Mouse (Mus musculus) neural tube, embryonic 11.5 days (tissue): ENCODE data around the gene Cers5. TPM values are rescaled to one million over a fixed set of nuclear protein-coding genes. Genes with fewer than 3 reads are reported as not detected.

ENCODE experiments used
- ATAC-seq: fragments of 200-750 bp; cut with Nextera tagmentation; 2 replicates; pipeline ENCODE4 v1.8.0; 2017; ENCODE audit warnings: moderate number of reproducible peaks, mild to moderate bottlenecking, moderate TSS enrichment, moderate library complexity; ENCODE audit not compliant: insufficient read depth, low FRiP score, low TSS enrichment
- DNase-seq: peaks from one replicate; pipeline ENCODE4 v3.0.0-alpha.2; 2015; ENCODE audit warnings: low spot score
- H3K27ac ChIP-seq: fragments of 300-500 bp; sonication (generic); 2 replicates; pipeline ENCODE4 v1.5.1; 2014; ENCODE audit warnings: low read depth, mild to moderate bottlenecking, low read length
- H3K27me3 ChIP-seq: fragments of 300-500 bp; sonication (generic); 2 replicates; pipeline ENCODE4 v1.6.1; 2014; ENCODE audit warnings: mild to moderate bottlenecking, low read length, mixed read lengths; ENCODE audit not compliant: control insufficient read depth, insufficient read depth
- H3K36me3 ChIP-seq: fragments of 300-500 bp; sonication (generic); 2 replicates; pipeline ENCODE4 v1.6.1; 2014; ENCODE audit warnings: mild to moderate bottlenecking, low read length, moderate library complexity, mixed read lengths; ENCODE audit not compliant: control insufficient read depth, insufficient read depth
- H3K4me1 ChIP-seq: fragments of 300-500 bp; sonication (generic); 2 replicates; pipeline ENCODE4 v1.6.1; 2014; ENCODE audit warnings: low read length, mixed read lengths; ENCODE audit not compliant: control insufficient read depth, insufficient read depth
- H3K4me2 ChIP-seq: fragments of 300-500 bp; sonication (generic); 2 replicates; pipeline ENCODE4 v1.6.1; 2014; ENCODE audit warnings: low read depth, mild to moderate bottlenecking, moderate library complexity
- H3K4me3 ChIP-seq: fragments of 300-500 bp; sonication (generic); 2 replicates; pipeline ENCODE4 v1.5.1; 2014; ENCODE audit warnings: low read depth, low read length
- H3K9ac ChIP-seq: fragments of 300-500 bp; sonication (generic); 2 replicates; pipeline ENCODE4 v1.6.1; 2014; ENCODE audit warnings: mild to moderate bottlenecking, low read length
- H3K9me3 ChIP-seq: fragments of 300-500 bp; sonication (generic); 2 replicates; pipeline ENCODE4 v1.6.1; 2016; ENCODE audit warnings: low read length; ENCODE audit not compliant: control insufficient read depth
- WGBS: fragments of 180-500 bp; shearing (Covaris S2); extraction: QIAGEN DNeasy Blood & Tissue Kit; methylation state at CpG from one replicate; pipeline ENCODE4 v1.1.7; 2014; 5-methylcytosine and 5-hydroxymethylcytosine counted together
- polyA plus RNA-seq: library from polyadenylated mRNA; unstranded; fragments of >200 nt; fragmentation: Nextera tagmentation; extraction: Ambion mirVana; gene quantifications from 2 replicates; pipeline ENCODE4 v1.2.1, GENCODE M21; 2014

Gene Cers5
- polyA plus RNA-seq, 1 experiment from 2014 or later, result 69.7 TPM

DNA sequence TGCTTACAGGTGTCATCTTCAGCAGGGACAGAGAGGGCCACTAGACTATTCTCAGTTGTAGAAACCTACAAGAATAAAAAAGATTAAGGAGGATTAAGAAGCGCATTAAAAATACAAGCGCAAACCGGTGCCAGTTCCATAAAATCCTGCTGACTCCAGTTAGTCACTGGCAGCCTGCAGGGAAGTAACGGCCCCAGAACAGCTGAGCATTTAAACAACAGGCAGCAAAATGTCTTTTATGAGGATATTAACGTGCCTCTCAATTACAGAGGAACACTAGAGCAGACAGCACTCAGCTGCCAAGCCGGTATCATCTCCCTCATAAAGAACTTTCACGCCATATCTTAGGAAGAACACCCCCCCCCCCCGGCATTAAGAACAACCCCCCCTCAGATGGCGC, 24.1 kb upstream of the Cers5 start:
- no peak for DNase-seq
- Histone ChIP-seq H3K4me1 (no peaks in the 10 kb centered on the region), H3K27ac (no peak overlapping the region), H3K27me3 (no peaks in the 10 kb centered on the region), H3K9me3 (no peaks in the 10 kb centered on the region), H3K9ac (no peak overlapping the region), H3K4me2 (no peak overlapping the region), H3K36me3 (peaks cover 5% of the 10 kb centered on the region; the same call in 1 of the 2 replicates), H3K4me3 (no peak overlapping the region)
- no peak for ATAC-seq
- WGBS, result 70% methylated on average over 9 of the region's 9 CpGs

- no peaks in the 10 kb centered on the region for H3K9me3 ChIP-seq
- no peak overlapping the region for H3K9ac ChIP-seq
- no peak overlapping the region for H3K4me2 ChIP-seq
- H3K4me1 ChIP-seq, result no peaks in the 10 kb centered on the region
- no peaks in the 10 kb centered on the region for H3K27me3 ChIP-seq
- DNase-seq (no peak), ATAC-seq (no peak)
- H3K36me3 ChIP-seq, result peaks cover 5% of the 10 kb centered on the region; the same call in 1 of the 2 replicates
- H3K27ac ChIP-seq, result no peak overlapping the region
- 92% methylated on average over 3 of the region's 3 CpGs for WGBS
- no peak overlapping the region for H3K4me3 ChIP-seq
Observed at GRCm38 (mm10) chr15:99796066-99796465, 23.4 kb upstream of the Cers5 start.

GRCm38 (mm10) chr15:99792221-99792815, 19.6 kb upstream of the Cers5 start:
- 94% methylated on average over 16 of the region's 16 CpGs for WGBS
- H3K4me3 ChIP-seq, result no peak overlapping the region
- DNase-seq, result no peak
- peaks cover 5% of the 10 kb centered on the region; the same call in 1 of the 2 replicates for H3K36me3 ChIP-seq
- no peaks in the 10 kb centered on the region for H3K9me3 ChIP-seq
- ATAC-seq, result no peak
- no peak overlapping the region for H3K4me2 ChIP-seq
- no peak overlapping the region for H3K27ac ChIP-seq
- no peaks in the 10 kb centered on the region for H3K4me1 ChIP-seq
- H3K9ac ChIP-seq, result no peak overlapping the region
- H3K27me3 ChIP-seq, result no peaks in the 10 kb centered on the region

DNA sequence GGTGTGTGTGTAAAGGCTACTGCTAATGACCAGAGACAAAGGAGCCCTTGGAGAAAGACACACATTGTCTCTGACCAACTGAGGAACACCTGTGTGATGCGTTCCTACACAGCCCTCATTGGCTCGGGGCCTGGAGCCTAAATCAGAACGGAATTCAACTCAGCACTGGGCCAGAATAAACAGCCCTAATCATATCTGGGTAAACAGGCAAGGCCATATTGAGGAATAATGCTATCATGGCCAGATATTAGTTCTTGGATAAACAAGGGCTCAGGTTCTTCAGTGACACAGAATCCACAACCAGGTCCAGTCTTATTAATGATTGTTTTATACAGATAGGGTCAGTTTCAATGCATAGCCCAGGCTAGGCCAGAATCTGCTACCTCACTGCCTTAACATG, 18.3 kb upstream of the Cers5 start:
- Histone ChIP-seq H3K27ac (no peak overlapping the region), H3K4me1 (no peaks in the 10 kb centered on the region), H3K9me3 (no peaks in the 10 kb centered on the region), H3K4me2 (no peak overlapping the region), H3K27me3 (no peaks in the 10 kb centered on the region), H3K36me3 (peaks cover 5% of the 10 kb centered on the region; the same call in 1 of the 2 replicates), H3K4me3 (no peak overlapping the region), H3K9ac (no peak overlapping the region)
- WGBS, result 90% methylated on average over 3 of the region's 3 CpGs
- ATAC-seq (no peak), DNase-seq (no peak)

GRCm38 (mm10) chr15:99790464-99790863, 17.8 kb upstream of the Cers5 start:
- Histone ChIP-seq H3K27me3 (no peaks in the 10 kb centered on the region), H3K36me3 (peaks cover 5% of the 10 kb centered on the region; the same call in 1 of the 2 replicates), H3K4me2 (no peak overlapping the region), H3K27ac (no peak overlapping the region), H3K4me3 (no peak overlapping the region), H3K9ac (no peak overlapping the region), H3K9me3 (no peaks in the 10 kb centered on the region), H3K4me1 (no peaks in the 10 kb centered on the region)
- DNase-seq (no peak), ATAC-seq (no peak)
- WGBS, result 95% methylated on average over 6 of the region's 6 CpGs

DNA sequence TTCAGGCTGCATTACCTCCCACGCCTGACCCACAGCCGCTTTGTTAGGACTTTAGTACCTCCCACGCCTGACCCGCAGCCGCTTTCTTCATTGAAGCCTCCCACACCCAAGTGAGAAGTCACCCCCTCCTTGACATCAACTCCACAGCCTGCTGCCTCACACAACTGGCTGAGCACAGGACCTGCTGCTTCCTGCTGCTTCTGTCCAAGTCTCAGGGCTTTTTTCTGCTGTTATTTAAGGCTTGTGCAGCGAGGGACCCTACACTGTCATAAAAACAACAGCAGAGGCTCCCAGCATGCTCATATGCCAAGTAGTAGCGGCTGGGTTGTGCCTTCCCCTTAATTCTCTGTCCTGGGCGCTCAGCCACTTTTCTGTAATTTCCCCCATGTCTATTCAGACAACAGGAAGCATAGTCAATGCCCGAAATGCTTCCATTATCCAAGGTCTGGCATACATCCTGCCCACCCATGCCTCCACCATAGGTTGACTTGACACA, 15.0 kb upstream of the Cers5 start:
- Histone ChIP-seq H3K9me3 (no peaks in the 10 kb centered on the region), H3K9ac (no peak overlapping the region), H3K4me1 (no peaks in the 10 kb centered on the region), H3K4me2 (no peak overlapping the region), H3K27me3 (no peaks in the 10 kb centered on the region), H3K27ac (no peak overlapping the region), H3K4me3 (no peak overlapping the region), H3K36me3 (peaks cover 6% of the 10 kb centered on the region; the same call in 1 of the 2 replicates)
- 61% methylated on average over 9 of the region's 9 CpGs for WGBS
- DNase-seq (no peak), ATAC-seq (no peak)

- 91% methylated on average over 16 of the region's 16 CpGs for WGBS
- H3K36me3 ChIP-seq, result 0 out of 2 replicates have a peak, but pooled peaks cover 3% of the 10 kb centered on the region
- ATAC-seq, result no peak
- no peaks in the 10 kb centered on the region for H3K27me3 ChIP-seq
- no peak overlapping the region for H3K9ac ChIP-seq
- no peak overlapping the region for H3K4me2 ChIP-seq
- no peaks in the 10 kb centered on the region for H3K9me3 ChIP-seq
- H3K27ac ChIP-seq, result no peak overlapping the region
- no peak overlapping the region for H3K4me3 ChIP-seq
- no peaks in the 10 kb centered on the region for H3K4me1 ChIP-seq
- DNase-seq, result no peak
Observed at GRCm38 (mm10) chr15:99778677-99779335, 6.1 kb upstream of the Cers5 start.

- no peak for ATAC-seq
- Histone ChIP-seq H3K4me3 (no peak overlapping the region), H3K9me3 (no peaks in the 10 kb centered on the region), H3K36me3 (0 out of 2 replicates have a peak, but pooled peaks cover under 1% of the 10 kb centered on the region), H3K27ac (no peak overlapping the region), H3K4me1 (no peaks in the 10 kb centered on the region), H3K9ac (no peak overlapping the region), H3K4me2 (no peak overlapping the region), H3K27me3 (no peaks in the 10 kb centered on the region)
- peak; percentile 39 for DNase-seq
- 28% methylated on average over 7 of the region's 7 CpGs for WGBS
Observed at GRCm38 (mm10) chr15:99778148-99778547, 5.5 kb upstream of the Cers5 start.

GRCm38 (mm10) chr15:99772925-99773324, 240 bp upstream of the Cers5 start:
- H3K9me3 ChIP-seq, result no peaks in the 10 kb centered on the region
- H3K27me3 ChIP-seq, result no peaks in the 10 kb centered on the region
- DNase-seq (no peak), ATAC-seq (no peak)
- H3K4me3 ChIP-seq, result peak overlapping the region; percentile 72; the same call in 1 of the 2 replicates
- no peak overlapping the region for H3K9ac ChIP-seq
- H3K27ac ChIP-seq, result no peak overlapping the region
- WGBS, result 21% methylated on average over 3 of the region's 3 CpGs
- H3K4me1 ChIP-seq, result peaks cover 5% of the 10 kb centered on the region
- H3K4me2 ChIP-seq, result no peak overlapping the region
- no peaks in the 10 kb centered on the region for H3K36me3 ChIP-seq
